Mouse (Mus musculus) hindbrain, embryonic 14.5 days (tissue): ENCODE data around the gene Ccdc54. TPM values are rescaled to one million over a fixed set of nuclear protein-coding genes. Genes with fewer than 3 reads are reported as not detected.
A peak's percentile ranks its signal among the peaks of the same experiment; 100 is the strongest.

Experiments used
- ATAC-seq: fragments of 200-750 bp; cut with Nextera tagmentation; 2 replicates; pipeline ENCODE4 v1.8.0; 2017; ENCODE audit warnings: moderate number of reproducible peaks, mild to moderate bottlenecking, moderate TSS enrichment, moderate library complexity; ENCODE audit not compliant: low FRiP score
- DNase-seq: peaks from one replicate; pipeline ENCODE4 v3.0.0-alpha.2; 2015; ENCODE audit warnings: low spot score
- H3K27ac ChIP-seq: fragments of 300-500 bp; sonication (generic); 2 replicates; pipeline ENCODE4 v1.5.1; 2014; ENCODE audit warnings: mild to moderate bottlenecking, moderate library complexity
- H3K27me3 ChIP-seq: fragments of 300-500 bp; sonication (generic); 2 replicates; pipeline ENCODE4 v1.6.1; 2014; ENCODE audit warnings: mild to moderate bottlenecking, low read length, mixed read lengths; ENCODE audit not compliant: control insufficient read depth, insufficient read depth
- H3K36me3 ChIP-seq: fragments of 300-500 bp; sonication (generic); replicated peaks from 2 replicates; pipeline ENCODE4 v1.6.1; 2014; ENCODE audit not compliant: control insufficient read depth, insufficient read depth
- H3K4me1 ChIP-seq: fragments of 300-500 bp; sonication (generic); replicated peaks from 2 replicates; pipeline ENCODE4 v1.6.1; 2014; ENCODE audit warnings: antibody characterized with exemption, low read length, mixed read lengths; ENCODE audit not compliant: control insufficient read depth, insufficient read depth
- H3K4me2 ChIP-seq: fragments of 300-500 bp; sonication (generic); replicated peaks from 2 replicates; pipeline ENCODE4 v1.6.1; 2014; ENCODE audit warnings: mild to moderate bottlenecking, moderate library complexity
- H3K4me3 ChIP-seq: fragments of 300-500 bp; sonication (generic); replicated peaks from 2 replicates; pipeline ENCODE4 v1.5.1; 2014; ENCODE audit warnings: mild to moderate bottlenecking, low read length
- H3K9ac ChIP-seq: fragments of 300-500 bp; sonication (generic); 2 replicates; pipeline ENCODE4 v1.6.1; 2014
- H3K9me3 ChIP-seq: fragments of 300-500 bp; sonication (generic); 2 replicates; pipeline ENCODE4 v1.6.1; 2016; ENCODE audit warnings: low read length; ENCODE audit not compliant: control insufficient read depth
- WGBS: fragments of 180-500 bp; shearing (Covaris S2); extraction: QIAGEN DNeasy Blood & Tissue Kit; methylation state at CpG from one replicate; pipeline ENCODE4 v1.1.7; 2014; 5-methylcytosine and 5-hydroxymethylcytosine counted together
- polyA plus RNA-seq: library from polyadenylated mRNA; unstranded; fragments of >200 nt; fragmentation: Nextera tagmentation; extraction: Ambion mirVana; gene quantifications from 2 replicates; pipeline ENCODE4 v1.2.1, GENCODE M21; 2014

Ccdc54 gene
- polyA plus RNA-seq, 1 experiment from 2014 or later: not detected

GRCm38 (mm10) chr16:50553828-50554227 lies 37.1 kb downstream of the Ccdc54 start:
- Histone ChIP-seq H3K4me1 (no peaks in the 10 kb centered on the region), H3K9ac (no peak overlapping the region), H3K36me3 (no peaks in the 10 kb centered on the region), H3K4me2 (no peak overlapping the region), H3K9me3 (no peaks in the 10 kb centered on the region), H3K27ac (no peak overlapping the region), H3K27me3 (no peaks in the 10 kb centered on the region), H3K4me3 (no peak overlapping the region)
- DNase-seq (no peak), ATAC-seq (no peak)
- 62% methylated on average over 2 of the region's 2 CpGs for WGBS

- no peak for ATAC-seq
- Histone ChIP-seq H3K9me3 (no peaks in the 10 kb centered on the region), H3K4me2 (no peak overlapping the region), H3K4me1 (no peaks in the 10 kb centered on the region), H3K9ac (no peak overlapping the region), H3K27ac (no peak overlapping the region), H3K27me3 (no peaks in the 10 kb centered on the region), H3K36me3 (no peaks in the 10 kb centered on the region), H3K4me3 (no peak overlapping the region)
- no peak for DNase-seq
- 87% methylated on average over 7 of the region's 7 CpGs for WGBS
These were observed 39.0 kb downstream of the Ccdc54 start for GRCm38 (mm10) chr16:50551871-50552528.

- Histone ChIP-seq H3K27ac (no peak overlapping the region), H3K9me3 (no peaks in the 10 kb centered on the region), H3K4me2 (no peak overlapping the region), H3K9ac (no peak overlapping the region), H3K27me3 (no peaks in the 10 kb centered on the region), H3K36me3 (no peaks in the 10 kb centered on the region), H3K4me1 (no peaks in the 10 kb centered on the region), H3K4me3 (no peak overlapping the region)
- DNase-seq (no peak), ATAC-seq (no peak)
- 94% methylated on average over 5 of the region's 5 CpGs for WGBS
These were observed 40.0 kb downstream of the Ccdc54 start for GRCm38 (mm10) chr16:50550927-50551326.

GRCm38 (mm10) chr16:50542554-50543333 lies 48.2 kb downstream of the Ccdc54 start:
- Histone ChIP-seq H3K4me2 (no peak overlapping the region), H3K27ac (no peak overlapping the region), H3K4me3 (no peak overlapping the region), H3K9ac (no peak overlapping the region), H3K4me1 (no peaks in the 10 kb centered on the region), H3K27me3 (no peaks in the 10 kb centered on the region), H3K9me3 (no peaks in the 10 kb centered on the region), H3K36me3 (no peaks in the 10 kb centered on the region)
- 74% methylated on average over 5 of the region's 5 CpGs for WGBS
- peak; percentile 51 for DNase-seq
- peak; percentile 72; the same call in 1 of the 2 replicates for ATAC-seq

Other genes starting within 250 kb of the Ccdc54 start
- gene Bbx, start 158.8 kb downstream of the Ccdc54 start, polyA plus RNA-seq: 13.9 and 17.4 TPM in 2 replicates